In the genomic region with DNA sequence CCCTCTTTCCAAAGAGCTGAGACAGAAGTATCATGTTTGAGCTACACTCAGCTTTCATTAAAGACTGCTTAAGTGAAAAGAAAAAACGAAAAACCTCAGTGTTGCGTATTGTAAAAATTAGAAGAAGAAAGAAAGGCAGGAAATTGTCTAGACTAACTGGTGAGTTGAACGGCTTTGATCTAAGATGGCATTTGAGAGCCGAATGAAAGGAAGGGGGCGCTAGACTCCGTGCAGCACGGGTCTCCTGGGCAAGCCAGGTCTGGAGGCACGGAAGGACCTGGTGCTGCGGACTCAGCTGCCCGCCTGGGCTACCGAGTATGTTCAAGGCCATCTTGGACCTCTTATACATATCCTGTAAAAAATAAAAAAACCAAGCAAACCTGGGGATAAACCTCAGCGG, we compare ENCODE assay signal across 9 mouse cellular contexts. TPM values are rescaled to one million over a fixed set of nuclear protein-coding genes. Genes with fewer than 3 reads are reported as not detected.
DNase-seq lines count a peak whose midpoint lies in the region; ATAC-seq and TF ChIP-seq lines count a peak whose summit lies in the region.
"Had no signal": no experiment of that assay in that cellular context is flagged by ENCODE, and none has a peak within 500 bp of the region (broad histone marks: within the 10 kb centered on the region; RNA-seq: fewer than 3 reads in every experiment).

No protein-coding gene starts in this region.

- TF ChIP-seq POLR2A in testis, adult 2 months (IDR thresholded peaks at IDR 0.05; ENCODE audit: control insufficient read depth, low read depth, low read length): no peak

- H3K36me3 ChIP-seq in hindbrain, embryonic 15.5 days: no peaks in the 10 kb centered on the region
- H3K36me3 ChIP-seq in hindbrain, embryonic 11.5 days (ENCODE audit: control insufficient read depth, insufficient read depth, low read length): no peaks in the 10 kb centered on the region
- no peaks in the 10 kb centered on the region for H3K36me3 ChIP-seq in testis, adult 2 months (ENCODE audit: control insufficient read depth, insufficient read depth, low read length)
- H3K36me3 ChIP-seq: liver, embryonic 15.5 days had no signal

- no peaks in the 10 kb centered on the region for H3K9me3 ChIP-seq in hindbrain, embryonic 15.5 days
- no peaks in the 10 kb centered on the region for H3K9me3 ChIP-seq in hindbrain, embryonic 11.5 days (ENCODE audit: control insufficient read depth, low read length)
- H3K9me3 ChIP-seq: liver, embryonic 15.5 days had no signal

- no peaks in the 10 kb centered on the region for H3K27me3 ChIP-seq in hindbrain, embryonic 15.5 days
- H3K27me3 ChIP-seq in hindbrain, embryonic 11.5 days (ENCODE audit: control insufficient read depth, insufficient read depth, low read length): no peaks in the 10 kb centered on the region
- no peaks in the 10 kb centered on the region for H3K27me3 ChIP-seq in testis, adult 2 months (ENCODE audit: control insufficient read depth, insufficient read depth, low read length)
- H3K27me3 ChIP-seq: liver, embryonic 15.5 days had no signal

- no peak overlapping the region for H3K4me3 ChIP-seq in hindbrain, embryonic 15.5 days
- H3K4me3 ChIP-seq in hindbrain, embryonic 11.5 days (ENCODE audit: low read depth, low read length): no peak overlapping the region
- H3K4me3 ChIP-seq in testis, adult 2 months (ENCODE audit: control insufficient read depth, low read depth, low read length): peak overlapping the region; percentile 63
- H3K4me3 ChIP-seq: liver, embryonic 15.5 days had no signal

- TF ChIP-seq CTCF in testis, adult 2 months (IDR thresholded peaks at IDR 0.05; ENCODE audit: control insufficient read depth, insufficient read depth, insufficient replicate concordance, low read depth, low read length): peak; percentile 40; the same call in 1 of the 2 replicates

- peak overlapping the region; percentile 69; the same call in 1 of the 2 replicates for H3K27ac ChIP-seq in hindbrain, embryonic 15.5 days (replicated peaks)
- H3K27ac ChIP-seq in hindbrain, embryonic 11.5 days (ENCODE audit: low read depth, low read length): no peak overlapping the region
- H3K27ac ChIP-seq in testis, adult 2 months (ENCODE audit: control insufficient read depth, insufficient read depth, low read depth, low read length): no peak overlapping the region
- H3K27ac ChIP-seq: liver, embryonic 15.5 days had no signal

- peaks cover 15% of the 10 kb centered on the region for H3K4me1 ChIP-seq in hindbrain, embryonic 15.5 days (replicated peaks)
- H3K4me1 ChIP-seq in hindbrain, embryonic 11.5 days (replicated peaks; ENCODE audit: control insufficient read depth, insufficient read depth, low read length): no peaks in the 10 kb centered on the region
- H3K4me1 ChIP-seq in testis, adult 2 months (ENCODE audit: control insufficient read depth, insufficient read depth, low read length): peaks cover 6% of the 10 kb centered on the region
- H3K4me1 ChIP-seq: liver, embryonic 15.5 days had no signal

- 59% methylated on average over 12 of the region's 12 CpGs for WGBS in hindbrain, embryonic 15.5 days
- 59% methylated on average over 12 of the region's 12 CpGs for WGBS in hindbrain, embryonic 11.5 days

- no peak for DNase-seq in hindbrain, embryonic 11.5 days (ENCODE audit: low spot score)
- no peak for DNase-seq in testis, postnatal 14 days (ENCODE audit: low spot score)
- peak; percentile 13 for DNase-seq in brain, adult 2 months (ENCODE audit: low read depth, low spot score)
- DNase-seq in naive thymus-derived CD4-positive, alpha-beta T cell, adult 2 months (ENCODE audit: low read depth): peak; percentile 58
- DNase-seq in cerebellum, postnatal 25 days: no peak

- ATAC-seq in hindbrain, embryonic 15.5 days (ENCODE audit: low FRiP score, low read depth): no peak
- ATAC-seq in hindbrain, embryonic 11.5 days (ENCODE audit: low FRiP score): no peak
- ATAC-seq: activated CD4-positive, CD25-positive, alpha-beta regulatory T cell, adult 4 months had no signal

- no peak overlapping the region for H3K9ac ChIP-seq in hindbrain, embryonic 15.5 days
- no peak overlapping the region for H3K9ac ChIP-seq in hindbrain, embryonic 11.5 days (ENCODE audit: low read depth, low read length)
- H3K9ac ChIP-seq: liver, embryonic 15.5 days had no signal

- no peak overlapping the region for H3K4me2 ChIP-seq in hindbrain, embryonic 15.5 days
- H3K4me2 ChIP-seq in hindbrain, embryonic 11.5 days (replicated peaks; ENCODE audit: low read depth, low read length): no peak overlapping the region
- H3K4me2 ChIP-seq: liver, embryonic 15.5 days had no signal

RNA-seq across cellular contexts. Expression of gene Wdr89, which starts 21.1 kb away (rescaled TPM):
- 5.5 and 5.7 TPM in 2 replicates for polyA plus RNA-seq in hindbrain, embryonic 15.5 days (2015; fragmentation: Nextera tagmentation; extraction: Ambion mirVana)
- polyA plus RNA-seq in hindbrain, embryonic 11.5 days (2014; fragmentation: Nextera tagmentation; extraction: Ambion mirVana): 9.3 and 10.5 TPM in 2 replicates
- 1.1 and 1.4 TPM in 2 replicates for polyA plus RNA-seq in testis, adult 2 months (2012; rRNA removed)

RNA-seq across cellular contexts. Expression of gene Ppp2r5e, which starts 52.2 kb away (rescaled TPM):
- 20.3 and 20.5 TPM in 2 replicates for polyA plus RNA-seq in hindbrain, embryonic 15.5 days (2015; fragmentation: Nextera tagmentation; extraction: Ambion mirVana)
- polyA plus RNA-seq in hindbrain, embryonic 11.5 days (2014; fragmentation: Nextera tagmentation; extraction: Ambion mirVana): 21.8 and 23.3 TPM in 2 replicates
- polyA plus RNA-seq in testis, adult 2 months (2012; rRNA removed): 74.8 and 93.9 TPM in 2 replicates

Comparison
In these comparisons a context has a peak if more than half of its experiments do, and no peak if none do; other contexts are left out.
1. DNase-seq: peak in brain, adult 2 months (single experiment) and naive thymus-derived CD4-positive, alpha-beta T cell, adult 2 months (single experiment); none in hindbrain, embryonic 11.5 days (single experiment), testis, postnatal 14 days (single experiment) and cerebellum, postnatal 25 days (0 of 2).